ENCODE assay signal across 30 mouse cellular contexts in genomic region chr8:65103632-65104031, GRCm38 (mm10). TPM values are rescaled to one million over a fixed set of nuclear protein-coding genes. Genes with fewer than 3 reads are reported as not detected.
DNase-seq lines count a peak whose midpoint lies in the region; ATAC-seq lines count a peak whose summit lies in the region.
"Had no signal": no experiment of that assay in that cellular context is flagged by ENCODE, and none has a peak within 500 bp of the region (broad histone marks: within the 10 kb centered on the region; RNA-seq: fewer than 3 reads in every experiment).

No protein-coding gene starts in this region.

- WGBS in hindbrain, embryonic 13.5 days: 71% methylated on average over 7 of the region's 7 CpGs
- 86% methylated on average over 7 of the region's 7 CpGs for WGBS in hindbrain, embryonic 11.5 days
- WGBS in midbrain, embryonic 14.5 days: 43% methylated on average over 7 of the region's 7 CpGs
- WGBS in midbrain, embryonic 11.5 days: 76% methylated on average over 7 of the region's 7 CpGs
- 45% methylated on average over 7 of the region's 7 CpGs for WGBS in midbrain, embryonic 16.5 days

- H3K36me3 ChIP-seq in hindbrain, embryonic 13.5 days: no peaks in the 10 kb centered on the region
- H3K36me3 ChIP-seq in hindbrain, embryonic 11.5 days (ENCODE audit: control insufficient read depth, insufficient read depth, low read length): no peaks in the 10 kb centered on the region
- no peaks in the 10 kb centered on the region for H3K36me3 ChIP-seq in midbrain, embryonic 14.5 days (ENCODE audit: control insufficient read depth, insufficient read depth, low read length)
- H3K36me3 ChIP-seq in midbrain, embryonic 11.5 days (ENCODE audit: control insufficient read depth, insufficient read depth, low read length): no peaks in the 10 kb centered on the region
- H3K36me3 ChIP-seq in midbrain, embryonic 16.5 days (ENCODE audit: control insufficient read depth, insufficient read depth, low read length): no peaks in the 10 kb centered on the region
- H3K36me3 ChIP-seq: embryonic facial prominence, embryonic 10.5 days; embryonic facial prominence, embryonic 15.5 days; heart, embryonic 10.5 days; heart, embryonic 15.5 days; liver, embryonic 12.5 days had no signal

- no peak overlapping the region for H3K9ac ChIP-seq in hindbrain, embryonic 13.5 days
- H3K9ac ChIP-seq in hindbrain, embryonic 11.5 days (ENCODE audit: low read depth, low read length): no peak overlapping the region
- H3K9ac ChIP-seq in midbrain, embryonic 14.5 days (replicated peaks; ENCODE audit: low read length): no peak overlapping the region
- no peak overlapping the region for H3K9ac ChIP-seq in midbrain, embryonic 11.5 days (ENCODE audit: low read length)
- H3K9ac ChIP-seq in midbrain, embryonic 16.5 days (ENCODE audit: low read depth, low read length): no peak overlapping the region
- H3K9ac ChIP-seq: embryonic facial prominence, embryonic 15.5 days; heart, embryonic 15.5 days; liver, embryonic 12.5 days; liver, postnatal 0 days had no signal

- H3K4me1 ChIP-seq in hindbrain, embryonic 13.5 days (replicated peaks): no peaks in the 10 kb centered on the region
- no peaks in the 10 kb centered on the region for H3K4me1 ChIP-seq in hindbrain, embryonic 11.5 days (replicated peaks; ENCODE audit: control insufficient read depth, insufficient read depth, low read length)
- no peaks in the 10 kb centered on the region for H3K4me1 ChIP-seq in midbrain, embryonic 14.5 days (ENCODE audit: control insufficient read depth, insufficient read depth, low read length)
- no peaks in the 10 kb centered on the region for H3K4me1 ChIP-seq in midbrain, embryonic 11.5 days (ENCODE audit: control insufficient read depth, insufficient read depth, low read length)
- no peaks in the 10 kb centered on the region for H3K4me1 ChIP-seq in midbrain, embryonic 16.5 days (ENCODE audit: control insufficient read depth, insufficient read depth, low read length)
- H3K4me1 ChIP-seq: embryonic facial prominence, embryonic 10.5 days; embryonic facial prominence, embryonic 15.5 days; heart, embryonic 10.5 days; heart, embryonic 15.5 days; liver, embryonic 12.5 days had no signal

- no peak overlapping the region for H3K27ac ChIP-seq in hindbrain, embryonic 13.5 days
- no peak overlapping the region for H3K27ac ChIP-seq in hindbrain, embryonic 11.5 days (ENCODE audit: low read depth, low read length)
- H3K27ac ChIP-seq in midbrain, embryonic 14.5 days (replicated peaks; ENCODE audit: low read depth, low read length): no peak overlapping the region
- no peak overlapping the region for H3K27ac ChIP-seq in midbrain, embryonic 11.5 days (ENCODE audit: low read depth, low read length)
- H3K27ac ChIP-seq in midbrain, embryonic 16.5 days (ENCODE audit: low read length): no peak overlapping the region
- H3K27ac ChIP-seq: embryonic facial prominence, embryonic 10.5 days; embryonic facial prominence, embryonic 15.5 days; heart, embryonic 10.5 days; heart, embryonic 15.5 days; liver, embryonic 12.5 days had no signal

- ATAC-seq in hindbrain, embryonic 13.5 days (ENCODE audit: low FRiP score): peak; percentile 36; the same call in 1 of the 2 replicates
- no peak for ATAC-seq in hindbrain, embryonic 11.5 days (ENCODE audit: low FRiP score)
- no peak for ATAC-seq in midbrain, embryonic 14.5 days (ENCODE audit: low FRiP score, low TSS enrichment)
- no peak for ATAC-seq in midbrain, embryonic 11.5 days (ENCODE audit: low FRiP score)
- ATAC-seq in midbrain, embryonic 16.5 days: peak; percentile 69
- ATAC-seq: intestine, postnatal 0 days; liver, embryonic 12.5 days; liver, postnatal 0 days had no signal

- no peaks in the 10 kb centered on the region for H3K9me3 ChIP-seq in hindbrain, embryonic 13.5 days
- H3K9me3 ChIP-seq in hindbrain, embryonic 11.5 days (ENCODE audit: control insufficient read depth, low read length): no peaks in the 10 kb centered on the region
- no peaks in the 10 kb centered on the region for H3K9me3 ChIP-seq in midbrain, embryonic 14.5 days (ENCODE audit: control insufficient read depth, low read length)
- no peaks in the 10 kb centered on the region for H3K9me3 ChIP-seq in midbrain, embryonic 11.5 days (ENCODE audit: control insufficient read depth, low read length)
- H3K9me3 ChIP-seq in midbrain, embryonic 16.5 days (replicated peaks; ENCODE audit: control insufficient read depth, low read length, poor library complexity, severe bottlenecking): no peaks in the 10 kb centered on the region
- H3K9me3 ChIP-seq: embryonic facial prominence, embryonic 10.5 days; embryonic facial prominence, embryonic 15.5 days; heart, embryonic 10.5 days; heart, embryonic 15.5 days; liver, embryonic 12.5 days had no signal

- no peaks in the 10 kb centered on the region for H3K27me3 ChIP-seq in hindbrain, embryonic 13.5 days
- no peaks in the 10 kb centered on the region for H3K27me3 ChIP-seq in hindbrain, embryonic 11.5 days (ENCODE audit: control insufficient read depth, insufficient read depth, low read length)
- H3K27me3 ChIP-seq in midbrain, embryonic 14.5 days (ENCODE audit: control insufficient read depth, insufficient read depth, low read length): no peaks in the 10 kb centered on the region
- H3K27me3 ChIP-seq in midbrain, embryonic 11.5 days (ENCODE audit: control insufficient read depth, insufficient read depth, low read length): no peaks in the 10 kb centered on the region
- H3K27me3 ChIP-seq in midbrain, embryonic 16.5 days (ENCODE audit: control insufficient read depth, insufficient read depth, low read depth, low read length): no peaks in the 10 kb centered on the region
- H3K27me3 ChIP-seq: embryonic facial prominence, embryonic 15.5 days; heart, embryonic 15.5 days; liver, embryonic 12.5 days had no signal

- no peak overlapping the region for H3K4me2 ChIP-seq in hindbrain, embryonic 13.5 days
- H3K4me2 ChIP-seq in hindbrain, embryonic 11.5 days (replicated peaks; ENCODE audit: low read depth, low read length): no peak overlapping the region
- H3K4me2 ChIP-seq in midbrain, embryonic 14.5 days (ENCODE audit: low read length): no peak overlapping the region
- no peak overlapping the region for H3K4me2 ChIP-seq in midbrain, embryonic 11.5 days
- H3K4me2 ChIP-seq in midbrain, embryonic 16.5 days (ENCODE audit: low read length): no peak overlapping the region
- H3K4me2 ChIP-seq: embryonic facial prominence, embryonic 15.5 days; heart, embryonic 15.5 days; liver, embryonic 12.5 days had no signal

- no peak overlapping the region for H3K4me3 ChIP-seq in hindbrain, embryonic 13.5 days
- no peak overlapping the region for H3K4me3 ChIP-seq in hindbrain, embryonic 11.5 days (ENCODE audit: low read depth, low read length)
- H3K4me3 ChIP-seq in midbrain, embryonic 14.5 days (replicated peaks; ENCODE audit: low read depth, low read length): no peak overlapping the region
- H3K4me3 ChIP-seq in midbrain, embryonic 11.5 days (ENCODE audit: low read depth, low read length): no peak overlapping the region
- H3K4me3 ChIP-seq in midbrain, embryonic 16.5 days (ENCODE audit: low read depth, low read length): no peak overlapping the region
- H3K4me3 ChIP-seq: embryonic facial prominence, embryonic 10.5 days; embryonic facial prominence, embryonic 15.5 days; heart, embryonic 10.5 days; heart, embryonic 15.5 days; liver, embryonic 12.5 days had no signal

- no peak for DNase-seq in hindbrain, embryonic 11.5 days (ENCODE audit: low spot score)
- DNase-seq in midbrain, embryonic 14.5 days: peak; percentile 47
- no peak for DNase-seq in midbrain, embryonic 11.5 days (ENCODE audit: low spot score, missing footprints)
- DNase-seq in testis, postnatal 10 days (ENCODE audit: low spot score): no peak
- DNase-seq: adrenal gland, postnatal 25 days; B cell, adult 2 months; cerebellum, adult 2 months; cerebellum, postnatal 14 days; gastrocnemius, postnatal 25 days; heart, adult 11 months; kidney, adult 9 months; kidney, postnatal 10 days; layer of hippocampus, postnatal 36 days; left cerebral cortex, postnatal 4 days; liver, postnatal 0 days; lung, postnatal 36 days; right cerebral cortex, postnatal 4 days had no signal

RNA-seq across cellular contexts. Expression of gene BC030870, which starts 25.7 kb away (rescaled TPM):
- not detected in 2 replicates for polyA plus RNA-seq in hindbrain, embryonic 13.5 days (2015; fragmentation: Nextera tagmentation; extraction: Ambion mirVana)
- not detected in 2 replicates for polyA plus RNA-seq in hindbrain, embryonic 11.5 days (2014; fragmentation: Nextera tagmentation; extraction: Ambion mirVana)
- polyA plus RNA-seq in midbrain, embryonic 14.5 days (2014; fragmentation: Nextera tagmentation; extraction: Ambion mirVana): not detected in 2 replicates
- not detected in 2 replicates for polyA plus RNA-seq in midbrain, embryonic 11.5 days (2014; fragmentation: Nextera tagmentation; extraction: Ambion mirVana)
- polyA plus RNA-seq in midbrain, embryonic 16.5 days (2015; fragmentation: Nextera tagmentation; extraction: Ambion mirVana): not detected in 2 replicates
- polyA plus RNA-seq: cerebellum, adult 2 months; cortical plate, adult 2 months; embryonic facial prominence, embryonic 10.5 days; heart, embryonic 10.5 days; heart, embryonic 15.5 days; liver, embryonic 12.5 days; spleen, adult 2 months had no signal

RNA-seq across cellular contexts. Expression of gene Gm10663, which starts 28.8 kb away (rescaled TPM):
- polyA plus RNA-seq in hindbrain, embryonic 13.5 days (2015; fragmentation: Nextera tagmentation; extraction: Ambion mirVana): not detected in 2 replicates
- not detected in 2 replicates for polyA plus RNA-seq in hindbrain, embryonic 11.5 days (2014; fragmentation: Nextera tagmentation; extraction: Ambion mirVana)
- polyA plus RNA-seq in midbrain, embryonic 14.5 days (2014; fragmentation: Nextera tagmentation; extraction: Ambion mirVana): not detected in 2 replicates
- polyA plus RNA-seq in midbrain, embryonic 11.5 days (2014; fragmentation: Nextera tagmentation; extraction: Ambion mirVana): not detected in 2 replicates
- polyA plus RNA-seq in midbrain, embryonic 16.5 days (2015; fragmentation: Nextera tagmentation; extraction: Ambion mirVana): not detected in 2 replicates
- polyA plus RNA-seq: cerebellum, adult 2 months; cortical plate, adult 2 months; embryonic facial prominence, embryonic 10.5 days; embryonic facial prominence, embryonic 15.5 days; heart, embryonic 10.5 days; heart, embryonic 15.5 days; intestine, postnatal 0 days; large intestine, adult 2 months; limb, embryonic 14.5 days; liver, embryonic 12.5 days; liver, postnatal 0 days; lung, embryonic 16.5 days; spleen, adult 2 months had no signal

Comparison
In these comparisons a context has a peak if more than half of its experiments do, and no peak if none do; other contexts are left out.
1. ATAC-seq: peak in hindbrain, embryonic 13.5 days (single experiment) and midbrain, embryonic 16.5 days (single experiment); none in hindbrain, embryonic 11.5 days (single experiment), midbrain, embryonic 14.5 days (single experiment) and midbrain, embryonic 11.5 days (single experiment).